Mouse (Mus musculus): ENCODE data around the gene Phxr2. TPM values are rescaled to one million over a fixed set of nuclear protein-coding genes. Genes with fewer than 3 reads are reported as not detected.
"Not testable (repeated sequence)": the region's sequence is repeated elsewhere in the genome, so short reads cannot be mapped to it uniquely, and the experiment has no call there.

The Phxr2 gene
- polyA plus RNA-seq, 1 experiment from 2014 or later: not detected

GRCm38 (mm10) chr10:99157697-99158096, 31.6 kb upstream of the Phxr2 start:
- not testable (repeated sequence) for H3K4me2 ChIP-seq (replicated peaks); H3K9ac ChIP-seq; H3K4me3 ChIP-seq; H3K27ac ChIP-seq; H3K27me3 ChIP-seq; H3K9me3 ChIP-seq; ATAC-seq (ENCODE audit: low FRiP score, low read depth); H3K4me1 ChIP-seq
- 92% methylated on average over 10 of the region's 10 CpGs for WGBS
- peaks cover 13% of the 10 kb centered on the region; the same call in 1 of the 2 replicates for H3K36me3 ChIP-seq

GRCm38 (mm10) chr10:99156808-99157207, 30.7 kb upstream of the Phxr2 start:
- Histone ChIP-seq H3K36me3 (peaks cover 13% of the 10 kb centered on the region; the same call in 1 of the 2 replicates), H3K4me1 (peaks cover 6% of the 10 kb centered on the region), H3K27ac (no peak overlapping the region), H3K9ac (no peak overlapping the region), H3K9me3 (no peaks in the 10 kb centered on the region), H3K4me2 (replicated peaks) (no peak overlapping the region), H3K27me3 (no peaks in the 10 kb centered on the region), H3K4me3 (no peak overlapping the region)
- no peak for ATAC-seq (ENCODE audit: low FRiP score, low read depth)
- 92% methylated on average over 5 of the region's 5 CpGs for WGBS

GRCm38 (mm10) chr10:99154635-99155034, 28.5 kb upstream of the Phxr2 start:
- no peaks in the 10 kb centered on the region for H3K9me3 ChIP-seq
- H3K27ac ChIP-seq: no peak overlapping the region
- no peak overlapping the region for H3K9ac ChIP-seq
- 89% methylated on average over 8 of the region's 8 CpGs for WGBS
- no peak overlapping the region for H3K4me3 ChIP-seq
- no peak overlapping the region for H3K4me2 ChIP-seq (replicated peaks)
- ATAC-seq (ENCODE audit: low FRiP score, low read depth): no peak
- H3K27me3 ChIP-seq: no peaks in the 10 kb centered on the region
- H3K4me1 ChIP-seq: peaks cover 6% of the 10 kb centered on the region
- H3K36me3 ChIP-seq: peaks cover 14% of the 10 kb centered on the region; the same call in 1 of the 2 replicates

DNA sequence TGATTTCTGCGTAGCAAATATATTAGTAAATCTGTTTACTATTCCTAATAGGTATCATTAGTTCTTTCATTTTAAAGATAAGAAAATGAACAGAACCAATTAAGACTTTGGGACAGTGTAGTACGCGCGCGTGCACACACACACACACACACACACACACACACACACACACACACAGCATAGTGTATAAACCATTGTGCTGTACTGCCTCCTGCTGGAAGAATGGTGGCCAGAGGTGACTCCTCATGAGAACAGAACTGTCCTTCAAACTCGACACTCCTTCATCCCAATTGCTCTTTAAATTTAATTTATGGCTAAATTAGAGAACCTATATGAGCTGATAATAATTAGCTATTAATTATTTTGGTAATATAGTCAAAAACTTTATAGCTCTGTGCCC, 25.9 kb upstream of the Phxr2 start:
- H3K36me3 ChIP-seq: peaks cover 13% of the 10 kb centered on the region
- no peaks in the 10 kb centered on the region for H3K9me3 ChIP-seq
- no peak for ATAC-seq (ENCODE audit: low FRiP score, low read depth)
- H3K9ac ChIP-seq: no peak overlapping the region
- H3K4me3 ChIP-seq: no peak overlapping the region
- 89% methylated on average over 6 of the region's 6 CpGs for WGBS
- no peak overlapping the region for H3K4me2 ChIP-seq (replicated peaks)
- H3K27ac ChIP-seq: no peak overlapping the region
- no peaks in the 10 kb centered on the region for H3K27me3 ChIP-seq
- H3K4me1 ChIP-seq: no peaks in the 10 kb centered on the region

DNA sequence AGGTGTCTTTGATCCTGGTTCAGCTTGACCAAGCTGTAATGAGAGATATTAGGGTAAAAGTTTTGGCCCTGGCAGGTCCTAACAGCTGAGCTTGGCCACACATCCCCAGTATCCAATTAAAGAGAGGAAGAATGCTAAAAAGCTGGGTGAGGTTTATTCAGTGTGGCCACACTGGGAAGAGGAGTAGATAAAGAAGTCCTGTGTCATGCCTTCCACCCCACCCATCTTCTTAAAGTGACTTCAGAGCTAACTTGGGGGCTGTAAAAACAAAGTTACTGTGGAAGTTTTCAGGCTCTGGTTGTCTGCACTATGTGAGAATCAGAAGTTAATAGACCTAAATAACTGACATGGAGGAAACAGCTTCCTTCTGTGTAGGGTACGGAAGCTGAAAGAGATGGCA, 25.5 kb upstream of the Phxr2 start:
- no peaks in the 10 kb centered on the region for H3K4me1 ChIP-seq
- H3K27me3 ChIP-seq: no peaks in the 10 kb centered on the region
- H3K27ac ChIP-seq: no peak overlapping the region
- H3K9me3 ChIP-seq: no peaks in the 10 kb centered on the region
- no peak for ATAC-seq (ENCODE audit: low FRiP score, low read depth)
- peaks cover 9% of the 10 kb centered on the region for H3K36me3 ChIP-seq
- H3K4me2 ChIP-seq (replicated peaks): no peak overlapping the region
- H3K4me3 ChIP-seq: no peak overlapping the region
- H3K9ac ChIP-seq: no peak overlapping the region
- 93% methylated on average over 1 of the region's 1 CpGs for WGBS

GRCm38 (mm10) chr10:99150016-99150415, 23.9 kb upstream of the Phxr2 start:
- ATAC-seq (ENCODE audit: low FRiP score, low read depth): no peak
- H3K9ac ChIP-seq: no peak overlapping the region
- no peaks in the 10 kb centered on the region for H3K9me3 ChIP-seq
- H3K4me1 ChIP-seq: no peaks in the 10 kb centered on the region
- no peak overlapping the region for H3K27ac ChIP-seq
- 89% methylated on average over 6 of the region's 6 CpGs for whole genome bisulfite sequencing
- H3K27me3 ChIP-seq: no peaks in the 10 kb centered on the region
- no peak overlapping the region for H3K4me2 ChIP-seq (replicated peaks)
- peaks cover 9% of the 10 kb centered on the region for H3K36me3 ChIP-seq
- no peak overlapping the region for H3K4me3 ChIP-seq

GRCm38 (mm10) chr10:99146596-99146995, 20.5 kb upstream of the Phxr2 start:
- Histone ChIP-seq H3K27ac (no peak overlapping the region), H3K9ac (no peak overlapping the region), H3K36me3 (peaks cover 9% of the 10 kb centered on the region), H3K4me3 (no peak overlapping the region), H3K9me3 (no peaks in the 10 kb centered on the region), H3K27me3 (no peaks in the 10 kb centered on the region), H3K4me2 (replicated peaks) (no peak overlapping the region), H3K4me1 (0 out of 2 replicates have a peak, but pooled peaks cover 3% of the 10 kb centered on the region)
- 94% methylated on average over 8 of the region's 8 CpGs for WGBS
- ATAC-seq (ENCODE audit: low FRiP score, low read depth): no peak

DNA sequence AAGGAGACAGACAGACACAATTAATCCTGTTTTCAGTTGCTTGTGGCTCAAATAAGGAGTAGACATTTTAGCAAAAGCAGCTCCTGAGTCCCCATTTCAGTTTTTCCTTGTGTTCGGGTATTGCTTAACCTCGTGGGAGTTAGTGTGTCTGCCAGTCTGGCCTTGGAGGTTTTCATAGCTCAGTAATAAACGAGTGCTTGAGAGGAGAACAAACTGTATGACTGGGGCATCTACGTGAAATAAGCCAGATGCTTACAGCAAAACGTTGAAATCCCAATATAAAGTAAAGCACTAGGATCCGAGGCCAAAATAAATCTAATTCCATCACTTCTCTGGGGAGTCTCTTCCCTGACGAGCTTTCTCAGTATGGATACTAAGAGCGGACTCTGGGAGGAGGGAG, 19.5 kb upstream of the Phxr2 start:
- no peak for ATAC-seq (ENCODE audit: low FRiP score, low read depth)
- peaks cover 9% of the 10 kb centered on the region for H3K36me3 ChIP-seq
- 0 out of 2 replicates have a peak, but pooled peaks cover 3% of the 10 kb centered on the region for H3K4me1 ChIP-seq
- WGBS: 74% methylated on average over 8 of the region's 8 CpGs
- no peaks in the 10 kb centered on the region for H3K9me3 ChIP-seq
- no peak overlapping the region for H3K4me3 ChIP-seq
- H3K27ac ChIP-seq: no peak overlapping the region
- H3K9ac ChIP-seq: no peak overlapping the region
- H3K27me3 ChIP-seq: no peaks in the 10 kb centered on the region
- H3K4me2 ChIP-seq (replicated peaks): no peak overlapping the region

DNA sequence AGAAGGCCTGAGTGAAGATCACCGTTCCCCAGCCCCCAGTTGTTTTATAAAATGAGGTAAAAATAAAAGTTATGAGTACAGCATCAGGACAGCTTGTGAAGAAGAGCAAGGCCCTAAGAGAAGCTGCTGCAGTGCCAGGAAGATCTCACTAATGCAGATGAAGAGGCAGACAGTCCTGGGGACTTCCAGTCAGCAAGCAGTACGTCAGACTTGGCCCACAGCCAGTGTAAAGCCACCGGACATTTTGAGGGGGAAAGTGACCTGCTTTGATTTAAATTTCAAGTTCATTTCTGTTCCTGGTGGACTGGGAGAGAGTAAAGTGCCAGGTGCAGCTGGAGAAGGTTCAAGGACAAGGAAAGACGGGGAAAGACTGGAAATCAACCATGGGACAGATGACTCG, 10.2 kb upstream of the Phxr2 start:
- H3K9me3 ChIP-seq: no peaks in the 10 kb centered on the region
- H3K27ac ChIP-seq: no peak overlapping the region
- no peak overlapping the region for H3K4me3 ChIP-seq
- ATAC-seq (ENCODE audit: low FRiP score, low read depth): no peak
- H3K27me3 ChIP-seq: no peaks in the 10 kb centered on the region
- H3K4me1 ChIP-seq: no peaks in the 10 kb centered on the region
- H3K4me2 ChIP-seq (replicated peaks): no peak overlapping the region
- no peak overlapping the region for H3K9ac ChIP-seq
- H3K36me3 ChIP-seq: peaks cover 19% of the 10 kb centered on the region
- 69% methylated on average over 5 of the region's 5 CpGs for WGBS

GRCm38 (mm10) chr10:99133321-99133875, 7.3 kb upstream of the Phxr2 start:
- H3K27ac ChIP-seq: no peak overlapping the region
- no peak overlapping the region for H3K4me2 ChIP-seq (replicated peaks)
- peaks cover 12% of the 10 kb centered on the region for H3K4me1 ChIP-seq
- peaks cover 20% of the 10 kb centered on the region for H3K36me3 ChIP-seq
- H3K9ac ChIP-seq: no peak overlapping the region
- no peak for ATAC-seq (ENCODE audit: low FRiP score, low read depth)
- H3K9me3 ChIP-seq: no peaks in the 10 kb centered on the region
- no peak overlapping the region for H3K4me3 ChIP-seq
- no peaks in the 10 kb centered on the region for H3K27me3 ChIP-seq
- WGBS: 91% methylated on average over 16 of the region's 16 CpGs

- Histone ChIP-seq H3K9me3 (no peaks in the 10 kb centered on the region), H3K4me2 (replicated peaks) (no peak overlapping the region), H3K4me1 (peaks cover 13% of the 10 kb centered on the region), H3K36me3 (peaks cover 18% of the 10 kb centered on the region), H3K27ac (no peak overlapping the region), H3K9ac (no peak overlapping the region), H3K27me3 (no peaks in the 10 kb centered on the region), H3K4me3 (no peak overlapping the region)
- 88% methylated on average over 11 of the region's 11 CpGs for WGBS
- no peak for ATAC-seq (ENCODE audit: low FRiP score, low read depth)
Observed at GRCm38 (mm10) chr10:99132595-99133272, 6.6 kb upstream of the Phxr2 start.

DNA sequence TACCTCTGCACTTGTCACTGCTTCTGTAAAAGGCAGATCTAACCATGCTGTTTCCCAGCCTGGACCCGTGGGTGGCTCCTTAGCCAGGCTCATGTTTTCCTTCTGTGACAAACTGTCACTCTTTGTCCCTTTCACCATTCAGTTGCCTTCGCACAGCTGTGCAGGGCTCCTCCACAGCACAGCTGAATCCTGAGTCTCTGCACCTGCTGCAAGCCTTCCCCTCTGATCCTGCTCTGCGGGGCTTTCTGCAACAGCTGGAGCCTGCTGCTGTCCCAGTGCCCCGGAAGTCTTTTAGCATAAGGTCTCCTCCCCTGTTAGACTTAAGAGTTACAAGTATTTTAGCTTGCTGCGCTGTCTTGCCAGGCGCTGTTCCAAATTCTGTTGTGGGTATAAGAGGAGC, 6.1 kb upstream of the Phxr2 start:
- peaks cover 18% of the 10 kb centered on the region for H3K36me3 ChIP-seq
- ATAC-seq (ENCODE audit: low FRiP score, low read depth): peak; percentile 76

GRCm38 (mm10) chr10:99131298-99131697, 5.2 kb upstream of the Phxr2 start:
- no peak overlapping the region for H3K4me3 ChIP-seq
- H3K9me3 ChIP-seq: no peaks in the 10 kb centered on the region
- WGBS: 56% methylated on average over 5 of the region's 5 CpGs
- no peak for ATAC-seq (ENCODE audit: low FRiP score, low read depth)
- peaks cover 23% of the 10 kb centered on the region for H3K36me3 ChIP-seq
- H3K4me1 ChIP-seq: peaks cover 17% of the 10 kb centered on the region
- H3K27me3 ChIP-seq: no peaks in the 10 kb centered on the region
- H3K9ac ChIP-seq: no peak overlapping the region
- no peak overlapping the region for H3K27ac ChIP-seq
- no peak overlapping the region for H3K4me2 ChIP-seq (replicated peaks)

More for the DNA sequence above, 6.1 kb upstream of the Phxr2 start:
- H3K27ac ChIP-seq: no peak overlapping the region
- H3K4me2 ChIP-seq (replicated peaks): no peak overlapping the region
- H3K9me3 ChIP-seq: no peaks in the 10 kb centered on the region
- 71% methylated on average over 6 of the region's 6 CpGs for WGBS
- peaks cover 17% of the 10 kb centered on the region for H3K4me1 ChIP-seq
- H3K9ac ChIP-seq: no peak overlapping the region
- H3K27me3 ChIP-seq: no peaks in the 10 kb centered on the region
- no peak overlapping the region for H3K4me3 ChIP-seq

Data from limb, embryonic 13.5 days (tissue).